Mouse (Mus musculus) embryo, embryonic 11.5 days (tissue): Measurements from ENCODE around the gene Rassf8.

Experiments used
- DNase-seq: peaks from one replicate; pipeline ENCODE4 v3.0.0-alpha.2; 2012; ENCODE audit warnings: low read depth, low spot score

The Rassf8 gene

DNA sequence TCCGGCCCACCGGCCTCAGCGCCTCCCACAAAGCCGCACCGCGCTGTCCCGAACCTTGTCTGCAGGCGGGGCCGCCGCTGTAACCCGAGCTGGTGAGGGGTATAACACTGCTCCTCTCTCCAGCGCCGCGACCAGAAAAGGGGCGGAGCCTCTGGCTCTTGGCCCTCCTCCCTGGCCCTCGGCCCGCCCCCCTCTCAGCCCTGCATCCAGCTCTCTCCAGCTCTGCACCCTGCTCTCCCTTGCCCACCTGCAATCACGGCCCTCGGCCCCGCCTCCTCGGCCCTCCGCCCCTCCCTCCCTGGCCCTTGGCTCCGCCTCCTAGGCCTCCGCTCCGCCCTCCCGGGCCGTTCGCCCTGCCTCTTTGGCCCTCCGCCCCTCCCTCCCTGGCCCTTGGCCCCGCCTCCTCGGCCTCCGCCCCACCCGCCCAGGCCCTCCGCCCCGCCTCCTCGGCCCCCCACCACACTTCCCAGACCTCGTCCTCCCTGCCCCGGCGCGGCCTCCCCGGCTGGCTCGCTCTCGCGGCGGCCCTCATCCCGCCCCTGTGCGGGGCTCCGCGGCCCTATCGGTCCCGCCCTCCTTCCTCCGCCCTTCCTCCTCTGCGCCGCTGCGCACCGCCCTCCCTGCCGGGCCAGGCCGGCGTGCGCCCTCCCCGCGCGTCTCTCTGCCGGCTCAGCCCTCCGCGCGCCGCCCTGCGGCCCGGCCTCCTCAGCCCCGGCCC lies at the start of gene Rassf8:
Gene Rassf8, plus strand, starts transcription at position 617 of the 718 bp plus-strand sequence.
- peak; percentile 82 for DNase-seq

- no peak for DNase-seq
These were observed 45.5 kb upstream of the Rassf8 start for GRCm38 (mm10) chr6:145701021-145701540.

- no peak for DNase-seq
These were observed 42.9 kb upstream of the Rassf8 start for GRCm38 (mm10) chr6:145703667-145704066.

- no peak for DNase-seq
These were observed 36.4 kb upstream of the Rassf8 start for GRCm38 (mm10) chr6:145709956-145710720.

DNA sequence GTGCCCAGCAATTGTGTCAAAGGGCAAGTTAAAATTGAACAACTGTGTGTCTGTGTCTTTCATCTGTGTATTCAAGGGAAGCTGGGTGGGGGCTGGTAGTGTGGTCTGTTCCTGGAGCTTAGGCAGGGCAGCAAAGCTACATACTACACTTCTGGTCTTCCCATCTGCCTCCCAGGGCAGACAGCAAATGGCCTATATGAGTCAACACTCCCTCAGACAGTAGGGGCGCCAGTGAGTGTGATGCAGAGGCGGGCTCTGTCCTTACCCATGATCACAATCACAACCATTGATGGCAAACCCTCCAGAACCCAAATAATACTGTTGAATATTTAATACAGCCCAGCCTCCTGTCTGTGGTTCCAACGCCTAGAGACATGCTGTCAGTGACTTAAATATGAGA lies 35.8 kb upstream of the Rassf8 start:
- DNase-seq, result no peak

- DNase-seq, result no peak
These were observed 35.2 kb upstream of the Rassf8 start for GRCm38 (mm10) chr6:145711320-145711719.

DNA sequence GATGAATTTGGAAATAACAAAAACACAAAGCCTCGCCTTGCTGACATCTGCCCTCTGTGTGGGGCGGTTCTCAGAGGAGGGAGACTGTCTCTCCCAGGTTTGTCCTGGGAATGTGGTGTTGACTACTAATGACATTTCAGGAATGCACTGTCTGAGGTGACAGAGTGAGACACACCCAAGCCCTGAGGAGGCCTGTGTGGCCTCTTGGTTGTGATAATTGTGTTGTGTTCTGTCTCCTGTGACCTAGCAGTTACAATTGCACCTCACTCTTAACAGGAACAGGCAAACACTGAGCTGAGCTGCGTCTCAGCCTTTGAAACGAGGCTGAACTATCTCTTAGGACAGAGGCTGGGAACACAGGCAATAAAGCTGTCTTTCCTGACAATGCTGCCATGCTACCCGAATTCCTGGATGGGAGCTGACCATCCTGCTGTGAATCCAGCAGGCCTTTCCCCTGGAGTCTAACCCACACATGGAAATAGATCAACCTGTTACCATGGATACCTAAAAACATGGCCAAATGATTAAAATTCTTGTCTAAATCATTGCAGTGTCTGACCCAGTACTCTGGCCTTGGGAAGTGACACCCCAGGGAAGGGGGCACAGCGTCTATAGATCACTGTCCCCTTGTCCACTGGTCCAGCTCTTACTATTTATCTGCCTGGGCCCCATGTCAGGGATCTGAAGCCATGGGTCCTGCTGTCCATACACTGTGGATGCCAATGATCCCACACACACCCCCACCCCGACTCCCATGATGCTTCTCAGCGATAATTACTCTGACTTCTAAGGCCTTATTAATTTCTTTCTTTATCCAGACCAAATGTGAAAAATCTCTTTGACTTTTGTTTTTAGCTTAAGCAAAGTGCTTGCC lies 33.1 kb upstream of the Rassf8 start:
- DNase-seq, result peak; percentile 43

DNA sequence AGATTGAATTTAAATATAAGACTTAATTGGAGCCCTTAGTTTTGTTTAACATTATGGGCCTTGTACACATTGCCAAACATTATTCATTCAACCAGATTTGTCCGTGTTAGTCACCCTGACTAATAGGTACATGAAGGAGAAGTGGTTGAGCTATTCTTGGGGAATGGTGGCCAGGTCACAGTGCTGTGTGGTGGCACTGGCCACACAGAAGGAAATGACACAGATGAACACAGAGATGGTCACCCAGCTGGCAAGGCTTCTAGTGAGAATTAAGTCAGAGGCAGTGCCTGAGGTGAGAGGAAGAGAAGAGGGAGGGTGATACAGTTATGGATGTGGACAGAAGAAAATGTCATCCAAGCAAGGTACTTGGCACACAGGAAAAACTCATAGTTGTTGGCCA lies 32.4 kb upstream of the Rassf8 start:
- DNase-seq, result no peak

GRCm38 (mm10) chr6:145722596-145722995 lies 24.0 kb upstream of the Rassf8 start:
- DNase-seq, result no peak

GRCm38 (mm10) chr6:145723131-145723863 lies 23.3 kb upstream of the Rassf8 start:
- DNase-seq, result no peak

DNA sequence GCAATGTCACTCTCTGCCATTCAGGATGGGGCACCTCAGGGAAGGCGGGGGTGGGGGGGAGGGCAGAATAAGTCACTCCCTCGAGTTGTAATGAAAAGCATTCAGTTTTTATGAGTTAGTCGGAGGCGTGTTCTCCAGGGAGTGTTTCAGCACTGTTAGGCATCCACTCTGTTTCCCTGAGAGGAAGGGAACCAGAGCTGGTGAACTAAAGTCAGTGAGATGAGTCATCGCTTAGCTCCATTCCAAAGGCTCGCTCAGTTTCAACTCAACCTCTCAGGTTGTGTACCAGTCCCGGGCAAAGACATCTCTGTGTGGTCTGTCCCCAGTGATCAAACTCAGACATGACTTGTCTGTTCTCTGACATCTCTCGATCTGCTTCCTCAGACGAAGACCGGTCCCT lies 20.7 kb upstream of the Rassf8 start:
- DNase-seq, result no peak

DNA sequence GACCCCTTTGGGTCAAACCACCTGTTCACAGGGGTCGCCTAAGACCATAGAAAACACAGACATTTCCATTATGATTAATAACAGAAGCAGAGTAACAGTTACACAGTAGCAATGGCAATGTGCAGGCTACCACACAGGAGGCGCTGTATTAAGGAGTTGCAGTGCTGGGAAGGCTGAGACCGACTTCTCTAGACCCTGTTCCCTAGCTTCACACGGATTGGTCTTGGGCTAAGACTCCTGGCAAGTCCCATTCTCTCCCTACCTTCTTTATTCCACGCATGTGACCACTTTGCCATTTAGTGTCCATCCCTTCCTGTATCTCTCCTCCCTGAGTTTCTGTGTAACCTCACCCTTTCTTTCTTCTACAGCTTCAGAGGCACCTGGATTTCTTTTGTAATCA lies 19.6 kb upstream of the Rassf8 start:
- no peak for DNase-seq

DNA sequence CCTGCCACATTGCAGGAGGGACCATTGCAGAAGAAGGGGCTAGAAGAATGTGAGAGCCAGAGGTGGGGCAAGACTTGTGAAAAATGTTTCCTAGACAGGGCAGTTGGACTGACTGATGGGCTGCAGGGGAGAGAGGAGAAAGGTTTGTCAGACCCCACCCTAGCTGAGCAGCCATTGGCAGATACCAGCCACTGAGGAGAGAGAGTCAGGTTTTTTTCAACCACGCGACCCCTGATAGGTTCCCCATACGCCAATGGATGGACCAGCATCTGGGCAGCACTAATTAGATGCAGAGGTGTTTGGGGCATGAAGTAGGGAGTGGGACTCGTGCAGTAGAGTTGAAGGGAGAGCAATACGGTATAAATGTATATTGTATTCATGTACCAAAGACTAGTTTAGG lies 13.7 kb upstream of the Rassf8 start:
- DNase-seq, result no peak

DNA sequence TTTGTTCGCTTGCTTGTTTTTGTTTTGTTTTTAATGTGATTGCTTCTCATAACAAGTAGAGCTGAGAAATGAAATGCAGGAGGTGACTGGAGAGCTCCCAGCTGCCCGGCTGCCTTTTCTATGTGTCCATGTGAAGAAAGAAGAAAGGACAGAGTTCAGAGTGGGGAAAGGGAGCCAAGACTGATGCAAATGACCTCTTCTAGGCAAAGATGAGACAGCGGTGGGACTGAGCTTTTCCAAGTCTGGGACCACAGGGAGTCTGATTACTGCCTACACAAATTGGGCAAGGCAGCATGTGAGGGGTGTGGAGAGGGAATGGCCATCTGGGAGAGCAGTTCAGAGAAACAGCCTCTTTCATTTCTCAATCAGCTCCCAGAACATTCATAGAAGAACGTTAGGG lies 13.3 kb upstream of the Rassf8 start:
- DNase-seq, result no peak

DNA sequence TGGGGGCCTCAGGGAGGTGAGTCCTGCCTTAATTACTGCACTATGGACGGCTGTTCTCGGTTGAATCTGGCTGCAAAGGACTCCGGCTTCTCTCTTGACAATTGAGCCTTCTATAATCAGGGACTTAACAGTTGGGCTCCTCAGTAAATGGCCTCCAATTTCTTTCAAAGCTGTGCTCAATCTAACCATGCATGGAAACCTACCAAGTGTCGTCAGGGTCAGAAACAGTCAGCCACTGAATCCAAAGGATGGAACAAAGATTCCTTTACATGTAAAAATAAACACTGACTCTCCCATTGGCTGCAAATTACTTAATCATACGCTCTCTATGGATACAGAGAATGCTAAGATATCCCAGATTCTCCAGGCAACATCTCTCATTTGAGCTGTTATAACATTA lies 12.6 kb upstream of the Rassf8 start:
- DNase-seq, result no peak

DNA sequence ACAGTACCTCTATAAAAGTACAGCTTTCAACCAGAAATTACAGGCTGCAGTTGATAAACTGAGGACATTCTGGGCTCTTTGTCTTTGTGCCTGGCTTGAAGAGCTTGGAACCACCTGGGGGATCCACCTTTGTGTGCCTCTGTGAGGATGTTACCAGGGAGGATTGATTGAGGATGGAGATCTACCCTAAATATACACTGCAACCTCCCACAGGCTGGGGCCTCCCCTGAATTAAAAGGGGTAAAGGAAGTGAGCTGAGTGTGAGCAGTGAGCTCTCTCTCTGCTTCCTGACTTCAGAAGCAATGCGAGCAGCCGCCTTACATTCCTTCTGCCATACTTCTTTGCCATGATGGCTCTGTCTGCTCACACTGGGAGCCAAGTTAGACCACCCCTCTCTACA lies 10.4 kb upstream of the Rassf8 start:
- DNase-seq, result no peak

DNA sequence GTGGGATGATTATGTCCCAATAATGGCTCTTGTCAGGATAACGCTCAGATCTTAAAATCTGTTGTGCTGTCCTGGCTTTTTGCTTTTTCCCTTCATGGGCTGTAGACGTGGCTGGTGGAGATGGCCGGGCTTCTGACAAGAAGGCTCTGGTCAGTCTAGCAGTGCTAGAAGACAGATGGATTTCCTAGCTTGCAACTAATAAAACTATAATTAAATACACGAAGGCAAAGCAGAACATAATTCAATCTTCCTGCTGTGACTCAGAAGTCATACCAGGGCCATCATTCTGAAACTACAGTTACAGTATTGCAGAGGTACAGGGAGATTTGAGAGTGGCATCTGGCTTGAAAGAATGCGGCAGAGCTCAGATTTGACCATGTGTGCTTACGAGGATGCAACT lies 7.3 kb upstream of the Rassf8 start:
- DNase-seq, result no peak

- no peak for DNase-seq
These were observed 6.5 kb upstream of the Rassf8 start for GRCm38 (mm10) chr6:145740011-145740410.

DNA sequence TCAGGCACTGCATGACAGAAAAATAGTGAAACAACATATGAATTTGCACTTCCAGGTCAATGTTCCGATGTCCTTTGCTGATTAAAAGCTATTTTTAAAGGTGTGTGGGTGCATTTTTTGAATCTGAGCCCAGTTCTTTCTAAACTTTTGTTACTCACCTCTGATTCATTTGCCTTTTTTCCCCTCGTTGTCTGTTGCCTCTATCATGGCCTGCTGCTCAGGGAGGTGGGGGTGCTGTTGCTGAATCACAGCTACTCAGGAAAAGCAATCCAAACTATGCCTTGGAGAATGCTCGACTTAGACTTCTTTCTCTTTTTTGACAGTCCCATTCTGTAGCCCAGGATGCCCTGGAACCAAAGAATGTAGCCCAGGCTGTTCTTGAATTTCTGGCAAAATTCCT lies 1.3 kb upstream of the Rassf8 start:
- DNase-seq, result no peak

GRCm38 (mm10) chr6:145746921-145747670 lies 548 bp downstream of the Rassf8 start:
- peak; percentile 34 for DNase-seq
